Mouse (Mus musculus) layer of hippocampus, postnatal 36 days (tissue): Measurements from ENCODE around the gene Mtfmt. TPM values are rescaled to one million over a fixed set of nuclear protein-coding genes. Genes with fewer than 3 reads are reported as not detected.

ENCODE experiments used
- DNase-seq, 2 experiments: peaks; one replicate each; pipeline ENCODE4 v3.0.0; 2022
- total RNA-seq, 2 experiments: library from RNA; stranded (reverse); gene quantifications; 2 replicates each; pipeline ENCODE4 v1.2.3; 2021

Gene Mtfmt
- total RNA-seq, 2 experiments from 2014 or later: 17.9 to 20.2 TPM

DNA sequence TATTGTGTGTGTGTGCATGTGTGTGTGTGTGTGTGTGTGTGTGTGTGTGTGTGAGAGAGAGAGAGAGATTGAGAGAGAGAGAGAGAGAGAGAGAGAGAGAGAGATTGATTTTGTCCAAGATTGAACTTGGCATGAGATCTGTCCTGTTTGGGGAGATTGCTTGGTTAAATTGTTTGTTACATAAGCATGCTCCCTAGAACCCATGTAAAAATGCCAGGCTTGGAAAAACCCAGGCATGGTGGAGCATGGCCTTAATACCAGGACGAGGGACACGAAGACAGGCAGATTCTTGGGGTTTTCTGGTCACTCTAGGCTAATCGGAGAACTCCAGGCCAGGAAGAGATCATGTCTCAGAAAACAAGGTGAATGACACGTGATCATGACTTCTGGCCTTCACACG lies 7.6 kb upstream of the Mtfmt start:
- no peak for DNase-seq

- DNase-seq: no peak
Observed at GRCm38 (mm10) chr9:65430401-65430800, 5.2 kb upstream of the Mtfmt start.

GRCm38 (mm10) chr9:65430921-65431320 lies 4.7 kb upstream of the Mtfmt start:
- DNase-seq: no peak

DNA sequence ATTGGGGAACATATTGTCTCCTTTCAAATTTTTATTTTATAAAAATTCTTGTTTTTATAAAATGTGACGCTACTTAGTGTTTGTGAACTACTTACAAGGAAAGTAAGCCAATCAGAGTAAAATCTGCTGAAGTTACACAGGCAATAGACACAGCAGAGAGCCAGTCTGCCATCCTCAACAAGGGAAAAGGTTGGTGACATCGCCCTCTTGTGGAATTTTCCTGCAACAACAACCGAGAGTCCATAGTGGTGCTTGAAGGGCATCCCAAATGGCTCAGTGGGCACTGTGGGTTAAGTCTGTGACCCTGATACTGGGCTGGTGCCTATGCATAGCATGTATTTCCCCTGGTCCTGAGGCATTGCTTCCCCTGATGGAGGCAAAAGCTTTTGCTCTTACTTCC lies 3.3 kb upstream of the Mtfmt start:
- DNase-seq: peak; percentile 81 to 87

DNA sequence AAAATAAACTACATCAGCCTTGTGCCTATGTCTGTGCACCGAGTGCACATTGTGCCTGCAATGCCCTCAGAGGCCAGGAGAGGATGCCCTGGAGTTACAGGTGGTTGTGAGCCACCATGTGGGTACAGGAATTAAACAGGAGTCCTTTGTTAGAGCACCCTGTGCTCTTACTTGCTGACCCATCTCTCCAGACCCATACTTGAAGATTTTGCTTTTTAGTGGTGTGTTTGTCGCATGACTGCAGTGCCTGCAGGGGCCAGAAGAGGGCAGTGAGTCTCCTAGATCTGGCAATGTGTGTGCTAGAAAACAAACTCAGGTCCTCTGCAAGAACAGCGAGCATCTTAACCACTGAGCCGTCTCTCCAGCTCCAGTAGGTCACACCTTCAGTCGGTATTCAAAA lies 1.4 kb upstream of the Mtfmt start:
- peak in 1 of 2 experiments; percentile 15 for DNase-seq

DNA sequence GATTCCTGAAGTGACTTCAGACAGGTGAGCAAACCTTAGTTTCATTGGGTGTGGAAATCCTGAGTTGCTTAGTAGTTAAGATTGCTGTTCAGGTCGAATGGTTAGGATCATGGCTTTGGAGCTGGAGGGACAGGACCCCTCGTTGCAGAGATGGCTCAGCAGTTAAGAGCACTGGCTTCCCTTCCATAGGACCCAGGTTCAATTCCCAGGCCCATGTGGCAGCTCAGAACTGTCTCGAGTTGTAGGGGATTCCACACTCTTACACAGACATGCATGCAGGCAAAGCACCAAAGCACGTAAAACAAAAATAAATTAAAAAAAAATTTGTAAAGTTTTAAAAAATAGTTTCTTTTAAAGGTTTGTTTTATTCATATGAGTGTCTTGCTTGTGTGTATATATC lies 371 bp upstream of the Mtfmt start:
- no peak for DNase-seq

- DNase-seq: no peak
Observed at GRCm38 (mm10) chr9:65444692-65445091, 9.1 kb downstream of the Mtfmt start.

DNA sequence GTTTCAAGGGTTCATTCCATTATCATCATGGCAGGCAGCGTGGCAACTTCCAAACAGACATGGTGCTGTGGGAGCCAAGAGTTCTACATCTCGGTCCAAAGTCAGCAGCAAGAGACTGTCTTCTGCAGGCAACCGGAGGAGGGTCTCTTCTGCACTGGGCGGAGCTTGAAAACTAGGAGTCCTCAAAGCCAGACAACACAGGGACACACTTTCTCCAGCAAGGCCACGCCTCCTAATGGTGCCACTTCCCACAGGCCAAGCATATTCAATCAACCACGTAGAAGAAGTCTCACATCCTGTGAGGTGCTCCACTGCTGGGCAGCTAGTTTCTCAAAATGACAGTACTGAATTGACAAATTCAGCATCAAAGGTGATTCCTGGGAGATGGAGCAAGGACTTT lies 12.4 kb downstream of the Mtfmt start:
- no peak for DNase-seq

DNA sequence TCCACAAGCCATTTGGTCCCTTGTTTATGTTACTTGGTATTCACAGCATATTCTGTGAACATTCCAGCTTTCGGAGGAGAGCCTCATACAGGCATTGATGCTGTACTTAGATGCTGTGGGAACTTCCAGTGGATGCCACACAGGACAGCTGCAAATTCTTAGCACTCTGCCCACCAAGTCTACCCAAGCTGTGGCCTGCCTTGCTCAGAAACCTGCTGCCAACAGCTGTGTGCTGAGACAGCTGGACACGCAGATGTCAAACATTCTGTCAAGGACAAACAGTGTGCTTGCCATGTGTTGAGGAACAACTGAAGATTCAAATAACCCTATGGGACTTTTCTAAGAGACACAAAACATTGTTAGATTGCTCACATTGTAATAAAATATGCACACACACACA lies 23.4 kb downstream of the Mtfmt start:
- no peak for DNase-seq

GRCm38 (mm10) chr9:65460198-65460597 lies 24.6 kb downstream of the Mtfmt start:
- DNase-seq: no peak

DNA sequence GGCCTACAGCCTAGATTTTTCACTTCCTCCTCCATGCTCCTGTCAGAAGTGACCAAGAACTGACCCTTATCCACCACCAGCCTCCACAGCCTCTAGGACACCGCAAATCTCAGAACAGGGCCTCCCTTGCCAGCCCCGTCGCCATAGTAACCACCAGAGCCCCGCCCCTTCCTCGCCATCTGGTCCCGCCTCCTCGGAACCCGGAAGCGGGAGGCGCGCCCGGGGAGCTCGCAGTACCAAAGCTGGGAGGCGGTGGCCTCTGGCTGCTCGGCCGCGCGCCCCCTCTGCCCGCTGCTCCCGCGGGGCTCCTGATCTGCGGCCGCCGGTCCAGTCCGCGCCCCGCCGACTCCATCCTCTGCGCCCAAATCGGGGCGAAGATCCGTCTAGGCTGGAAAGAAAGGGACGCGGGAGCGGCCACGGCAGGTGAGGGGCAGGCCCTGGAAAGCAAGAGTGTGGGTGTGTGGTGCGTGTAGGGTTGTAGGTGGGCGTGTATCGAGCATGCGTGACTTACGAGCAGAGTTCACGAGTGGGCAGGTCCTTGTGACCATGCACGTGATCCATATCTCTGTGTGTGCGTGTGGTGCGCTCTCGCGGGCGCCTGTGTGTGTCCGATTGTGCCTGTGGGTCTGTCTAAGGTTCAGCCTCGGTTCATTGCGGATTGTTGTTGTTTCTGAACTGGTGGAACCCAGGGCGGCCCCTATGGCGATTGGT lies 25.3 kb downstream of the Mtfmt start, which contains the start of gene Spg21:
TSS of gene Spg21 (plus strand) at position 216 of the 711 bp plus-strand sequence.
- DNase-seq: peak; percentile 94 to 97

DNA sequence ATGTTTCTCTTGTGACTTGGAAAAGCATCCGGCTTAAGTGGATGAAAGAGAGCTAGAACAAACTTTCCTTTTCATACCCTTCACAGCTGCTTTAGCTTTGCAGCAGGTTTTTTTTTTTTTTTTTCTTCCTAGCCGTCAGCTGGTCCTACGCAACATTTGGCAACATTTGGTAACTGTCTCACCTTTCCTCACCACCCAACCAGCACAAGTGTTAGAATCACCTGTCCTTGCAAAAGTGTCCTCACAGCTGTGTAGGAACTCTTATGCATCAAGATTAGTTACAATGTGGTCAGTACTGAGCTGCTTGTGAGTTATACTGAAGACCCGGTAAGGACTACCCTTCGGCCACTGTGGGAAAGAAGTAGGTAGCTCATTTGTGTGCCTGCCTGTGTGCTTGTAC lies 27.0 kb downstream of the Mtfmt start:
- DNase-seq: no peak

DNA sequence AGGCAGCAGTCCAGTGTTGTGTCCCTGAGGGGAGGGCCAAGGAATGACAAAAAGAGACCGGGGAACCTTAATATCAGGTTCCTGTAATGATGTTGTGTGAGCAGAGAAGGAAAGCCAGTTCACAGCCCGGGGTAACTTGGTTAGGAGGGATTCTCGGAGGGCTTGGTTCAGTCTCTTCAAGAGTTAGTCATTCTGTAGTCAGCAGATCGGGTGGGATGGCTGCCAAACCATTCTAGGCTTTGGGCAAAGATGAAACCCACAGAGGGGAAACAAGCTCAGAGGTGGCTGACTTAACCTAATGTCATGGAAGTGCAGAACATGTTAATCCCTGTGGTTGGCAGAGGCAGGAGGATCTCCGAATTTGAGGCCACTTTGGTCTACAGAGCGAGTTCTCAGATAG lies 28.6 kb downstream of the Mtfmt start:
- DNase-seq: no peak

- DNase-seq: no peak
Observed at GRCm38 (mm10) chr9:65465241-65465640, 29.7 kb downstream of the Mtfmt start.

DNA sequence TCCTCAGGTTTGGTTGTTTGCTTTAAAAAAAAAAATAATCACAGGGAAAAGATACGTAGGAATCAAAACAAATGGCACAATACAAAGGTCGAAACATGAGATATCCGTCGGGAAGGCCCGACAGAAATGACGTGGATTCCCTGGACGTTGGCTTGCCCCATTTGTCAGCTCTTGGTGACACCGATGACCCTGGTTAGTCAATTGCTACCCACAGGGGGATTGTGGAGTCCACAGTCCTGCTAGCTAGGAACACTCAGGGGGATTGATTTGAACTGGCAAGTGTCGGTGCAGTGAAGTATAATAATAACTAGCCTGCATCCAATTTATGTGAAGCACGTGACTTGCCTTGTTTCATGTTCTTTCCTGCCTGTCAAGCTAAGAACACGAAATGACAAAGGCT lies 32.1 kb downstream of the Mtfmt start:
- DNase-seq: no peak

GRCm38 (mm10) chr9:65472769-65473168 lies 37.2 kb downstream of the Mtfmt start:
- DNase-seq: no peak

GRCm38 (mm10) chr9:65479158-65479557 lies 43.6 kb downstream of the Mtfmt start:
- no peak for DNase-seq

DNA sequence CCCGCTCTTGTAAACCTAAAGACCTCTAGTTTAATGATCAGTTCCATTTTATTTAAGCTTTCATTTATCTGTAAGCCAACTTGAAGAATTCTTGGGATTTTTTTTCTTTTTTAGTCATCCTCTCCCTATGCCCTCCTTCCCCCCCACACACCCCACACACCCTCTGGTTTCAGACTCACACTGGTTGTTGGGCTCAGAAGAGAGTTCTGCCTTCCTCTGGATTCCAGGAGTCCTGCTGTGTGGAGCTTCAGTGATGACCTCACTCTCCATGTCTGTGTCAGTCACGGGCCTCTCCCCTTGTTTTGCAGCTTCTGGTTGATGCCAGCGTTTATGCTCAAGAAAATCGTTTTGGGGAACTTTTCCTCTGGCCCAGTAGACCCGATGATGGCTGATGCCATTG lies 44.5 kb downstream of the Mtfmt start:
- no peak for DNase-seq

GRCm38 (mm10) chr9:65491476-65491875 lies 55.9 kb downstream of the Mtfmt start:
- DNase-seq: no peak

DNA sequence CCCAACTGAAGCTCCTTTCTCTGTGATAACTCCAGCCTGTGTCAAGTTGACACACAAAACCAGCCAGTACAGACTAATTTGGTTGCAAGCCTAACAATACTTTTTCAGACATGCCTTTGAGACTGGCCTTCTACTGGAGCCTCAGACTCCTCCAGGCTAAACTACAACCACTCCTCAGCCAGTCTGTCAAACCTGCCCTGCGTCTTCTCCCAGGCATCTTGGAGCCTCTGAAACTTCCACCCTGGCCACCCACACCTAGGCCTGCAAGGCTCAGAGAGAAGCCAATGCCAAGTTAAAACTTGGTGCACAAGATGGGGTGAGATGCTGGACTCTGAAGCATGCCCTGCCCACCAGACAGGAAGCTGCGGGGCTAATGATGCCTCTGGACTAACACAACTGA lies 56.8 kb downstream of the Mtfmt start:
- no peak for DNase-seq

- no peak for DNase-seq
Observed at GRCm38 (mm10) chr9:65492851-65493250, 57.3 kb downstream of the Mtfmt start.

DNA sequence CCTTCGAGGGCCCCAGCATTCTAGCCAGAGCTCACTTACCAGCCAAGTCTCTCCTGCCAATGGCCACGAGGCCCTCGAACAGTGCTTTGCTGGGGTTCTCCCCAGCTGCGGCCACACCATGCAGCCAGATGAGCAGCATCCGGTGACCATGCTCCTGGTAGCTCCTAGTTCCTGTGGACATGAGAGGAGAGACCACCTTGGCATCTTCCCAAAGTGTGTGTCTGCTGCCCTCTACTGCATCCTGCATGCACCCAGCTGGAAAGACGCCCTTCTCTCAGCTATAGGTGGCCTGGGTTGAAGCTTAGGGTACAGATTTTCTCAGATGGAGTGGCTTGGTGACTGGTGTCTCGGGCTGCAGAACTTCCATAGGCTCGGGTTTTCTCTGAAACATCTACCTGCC lies 66.6 kb downstream of the Mtfmt start:
- DNase-seq: no peak
